Mouse (Mus musculus): ENCODE measurements around the gene Tmem259. TPM values are rescaled to one million over a fixed set of nuclear protein-coding genes. Genes with fewer than 3 reads are reported as not detected.

Tmem259 gene
- polyA plus RNA-seq, 1 experiment = 102 TPM

DNA sequence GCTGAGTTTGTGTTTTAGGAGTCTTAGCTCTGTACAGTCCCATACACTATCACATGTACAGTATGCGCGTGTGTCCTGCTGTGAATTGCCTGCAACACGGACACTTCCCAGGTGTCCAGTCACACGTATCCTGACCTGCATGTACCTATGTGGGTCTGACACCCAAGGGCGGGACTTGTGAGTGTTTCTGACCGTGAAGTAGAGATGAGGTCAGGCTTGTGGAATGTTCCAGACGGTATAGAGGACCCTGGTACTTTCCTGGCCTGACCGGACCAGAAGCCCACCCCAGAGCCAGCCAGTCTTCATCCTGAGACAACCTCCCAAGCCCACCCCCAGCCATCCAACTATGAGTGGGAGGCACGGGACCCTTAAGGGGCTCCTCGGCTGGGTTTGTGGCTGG is 31.5 kb upstream of the Tmem259 start:
- no peaks in the 10 kb centered on the region for H3K27me3 ChIP-seq (ENCODE audit: control insufficient read depth, insufficient read depth, insufficient read length)
- H3K36me3 ChIP-seq (ENCODE audit: control insufficient read depth, insufficient read depth) = peaks cover 23% of the 10 kb centered on the region
- no peaks in the 10 kb centered on the region for H3K79me3 ChIP-seq (ENCODE audit: low read depth)
- TF ChIP-seq USF1 (IDR thresholded peaks at IDR 0.05; ENCODE audit: low read depth) (no peak), MYOD1 (IDR thresholded peaks at IDR 0.05; ENCODE audit: control insufficient read depth, insufficient read length, low read depth) (no peak), MAX (IDR thresholded peaks at IDR 0.05) (no peak)
- no peak overlapping the region for H3K4me3 ChIP-seq (ENCODE audit: insufficient read depth, poor library complexity, severe bottlenecking)
- no peak overlapping the region for H3ac ChIP-seq (ENCODE audit: control insufficient read depth, insufficient read length, low read depth)
- H3K79me2 ChIP-seq (ENCODE audit: control insufficient read depth, insufficient read depth) = no peaks in the 10 kb centered on the region

DNA sequence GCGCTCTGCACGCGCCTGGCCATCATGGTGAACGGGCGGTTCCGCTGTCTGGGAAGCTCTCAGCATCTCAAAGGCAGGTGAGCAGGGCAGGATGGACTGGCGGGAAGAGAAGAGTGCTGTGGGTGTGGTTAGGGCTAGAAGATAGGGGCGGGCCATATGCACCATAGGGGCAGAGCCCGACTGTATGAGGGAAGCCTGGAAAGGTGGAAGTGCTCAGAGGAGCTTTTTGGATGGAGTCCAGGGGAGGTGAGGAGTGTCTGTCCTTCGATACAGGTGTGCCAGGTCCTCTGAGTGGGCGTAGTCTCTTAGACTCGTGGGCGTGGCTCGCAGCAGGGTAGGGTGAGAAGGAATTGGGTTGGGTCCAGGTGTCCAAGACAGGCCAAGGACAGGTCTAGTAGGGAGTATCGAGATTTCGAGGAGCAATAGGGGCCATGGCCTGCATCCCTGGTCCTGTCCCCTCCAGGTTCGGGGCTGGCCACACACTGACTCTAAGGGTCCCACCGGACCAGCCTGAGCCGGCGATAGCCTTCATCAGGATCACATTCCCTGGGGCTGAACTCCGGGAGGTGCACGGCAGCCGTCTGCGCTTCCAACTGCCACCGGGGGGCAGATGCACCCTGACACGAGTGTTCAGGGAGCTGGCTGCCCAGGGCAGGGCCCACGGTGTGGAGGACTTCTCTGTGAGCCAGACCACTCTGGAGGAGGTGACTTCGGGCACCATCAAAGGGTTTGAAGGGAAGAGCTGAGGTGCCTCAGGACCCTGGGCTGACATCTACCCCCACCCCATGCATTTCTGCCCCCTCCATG is 30.6 kb upstream of the Tmem259 start:
- Histone ChIP-seq H3K27me3 (ENCODE audit: control insufficient read depth, insufficient read depth, insufficient read length) (no peaks in the 10 kb centered on the region), H3K36me3 (ENCODE audit: control insufficient read depth, insufficient read depth) (peaks cover 30% of the 10 kb centered on the region), H3K79me2 (ENCODE audit: control insufficient read depth, insufficient read depth) (no peaks in the 10 kb centered on the region), H3ac (ENCODE audit: control insufficient read depth, insufficient read length, low read depth) (no peak overlapping the region), H3K79me3 (ENCODE audit: low read depth) (no peaks in the 10 kb centered on the region), H3K4me3 (ENCODE audit: insufficient read depth, poor library complexity, severe bottlenecking) (no peak overlapping the region)
- peak; percentile 91 for TF ChIP-seq CTCF (IDR thresholded peaks at IDR 0.05; ENCODE audit: control insufficient read depth, insufficient read depth, insufficient read length)
- no peak for TF ChIP-seq USF1 (IDR thresholded peaks at IDR 0.05; ENCODE audit: low read depth)

DNA sequence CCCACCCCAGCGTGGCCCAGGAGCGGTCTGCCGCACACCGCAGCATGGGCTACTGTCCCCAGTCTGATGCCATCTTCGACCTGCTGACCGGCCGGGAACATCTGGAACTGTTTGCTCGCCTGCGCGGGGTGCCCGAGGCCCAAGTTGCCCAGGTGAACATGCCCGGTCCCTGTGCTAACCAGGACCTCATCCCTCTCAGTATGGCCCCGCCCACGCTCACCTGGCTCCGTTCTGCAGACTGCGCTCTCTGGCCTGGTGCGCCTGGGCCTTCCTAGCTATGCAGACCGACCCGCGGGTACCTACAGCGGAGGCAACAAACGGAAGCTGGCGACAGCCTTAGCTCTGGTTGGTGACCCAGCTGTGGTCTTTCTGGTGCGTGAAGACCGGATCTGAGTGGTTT is 29.5 kb upstream of the Tmem259 start:
- Histone ChIP-seq H3K4me3 (ENCODE audit: insufficient read depth, poor library complexity, severe bottlenecking) (no peak overlapping the region), H3K27me3 (ENCODE audit: control insufficient read depth, insufficient read depth, insufficient read length) (no peaks in the 10 kb centered on the region), H3K36me3 (ENCODE audit: control insufficient read depth, insufficient read depth) (peaks cover 32% of the 10 kb centered on the region), H3ac (ENCODE audit: control insufficient read depth, insufficient read length, low read depth) (no peak overlapping the region), H3K79me2 (ENCODE audit: control insufficient read depth, insufficient read depth) (no peaks in the 10 kb centered on the region), H3K79me3 (ENCODE audit: low read depth) (no peaks in the 10 kb centered on the region)
- TF ChIP-seq FOSL1 (IDR thresholded peaks at IDR 0.05; ENCODE audit: insufficient read depth, low read length, poor library complexity, severe bottlenecking) = no peak
- no peak for TF ChIP-seq MAX (IDR thresholded peaks at IDR 0.05)
- TF ChIP-seq USF1 (IDR thresholded peaks at IDR 0.05; ENCODE audit: low read depth) = no peak
- no peak for TF ChIP-seq MYOD1 (IDR thresholded peaks at IDR 0.05; ENCODE audit: control insufficient read depth, insufficient read length, low read depth)
- TF ChIP-seq CEBPB (IDR thresholded peaks at IDR 0.05; ENCODE audit: low read depth) = no peak
- TF ChIP-seq MYOG (IDR thresholded peaks at IDR 0.05; ENCODE audit: control insufficient read depth, extremely low read depth, insufficient read length) = no peak

DNA sequence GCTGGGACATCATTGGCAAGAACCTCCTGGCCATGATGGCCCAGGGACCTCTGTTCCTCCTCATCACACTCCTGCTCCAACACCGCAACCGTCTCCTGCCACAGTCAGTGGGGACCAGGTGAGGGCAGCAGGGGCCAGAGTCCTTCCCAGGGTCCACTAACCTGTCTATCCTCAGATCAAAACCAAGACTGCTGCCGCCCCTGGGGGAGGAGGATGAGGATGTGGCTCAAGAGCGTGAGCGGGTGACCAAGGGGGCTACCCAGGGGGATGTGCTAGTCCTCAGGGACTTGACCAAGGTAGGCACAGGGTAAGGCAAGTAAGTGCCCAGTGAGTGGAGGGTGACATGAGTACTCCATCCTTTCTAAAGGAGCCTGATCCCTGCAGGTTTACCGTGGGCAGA is 27.6 kb upstream of the Tmem259 start:
- no peak overlapping the region for H3K4me3 ChIP-seq (ENCODE audit: insufficient read depth, poor library complexity, severe bottlenecking)
- TF ChIP-seq FOSL1 (IDR thresholded peaks at IDR 0.05; ENCODE audit: insufficient read depth, low read length, poor library complexity, severe bottlenecking) = no peak
- TF ChIP-seq USF1 (IDR thresholded peaks at IDR 0.05; ENCODE audit: low read depth) = no peak
- no peak for TF ChIP-seq CEBPB (IDR thresholded peaks at IDR 0.05; ENCODE audit: low read depth)
- TF ChIP-seq MYOG (IDR thresholded peaks at IDR 0.05; ENCODE audit: control insufficient read depth, extremely low read depth, insufficient read length) = no peak
- TF ChIP-seq MYOD1 (IDR thresholded peaks at IDR 0.05; ENCODE audit: control insufficient read depth, insufficient read length, low read depth) = no peak
- no peak for TF ChIP-seq CTCF (IDR thresholded peaks at IDR 0.05; ENCODE audit: control insufficient read depth, insufficient read depth, insufficient read length)
- TF ChIP-seq MAX (IDR thresholded peaks at IDR 0.05) = no peak
- no peaks in the 10 kb centered on the region for H3K79me2 ChIP-seq (ENCODE audit: control insufficient read depth, insufficient read depth)
- H3ac ChIP-seq (ENCODE audit: control insufficient read depth, insufficient read length, low read depth) = no peak overlapping the region
- no peaks in the 10 kb centered on the region for H3K79me3 ChIP-seq (ENCODE audit: low read depth)
- peaks cover 32% of the 10 kb centered on the region for H3K36me3 ChIP-seq (ENCODE audit: control insufficient read depth, insufficient read depth)
- H3K27me3 ChIP-seq (ENCODE audit: control insufficient read depth, insufficient read depth, insufficient read length) = no peaks in the 10 kb centered on the region

DNA sequence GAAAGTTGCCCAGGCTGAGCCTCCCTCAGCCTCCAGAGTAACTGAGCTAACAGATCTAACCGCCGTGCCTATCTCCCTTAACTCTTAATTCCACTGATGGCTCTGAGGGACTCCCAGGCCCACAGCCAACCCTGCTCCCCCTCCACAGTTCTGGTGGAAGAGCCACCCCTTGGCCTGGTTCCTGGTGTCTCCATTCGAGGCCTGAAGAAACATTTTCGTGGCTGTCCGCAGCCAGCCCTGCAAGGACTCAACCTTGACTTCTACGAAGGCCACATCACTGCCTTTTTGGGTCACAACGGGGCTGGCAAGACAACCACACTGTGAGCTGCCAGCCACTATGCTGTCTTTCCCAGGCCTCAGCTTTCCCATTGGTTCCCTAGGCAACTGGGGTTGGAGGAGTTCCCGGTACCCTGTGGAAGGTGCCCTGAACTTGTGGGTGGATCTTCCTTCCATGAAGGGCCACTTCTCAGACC is 20.1 kb upstream of the Tmem259 start:
- TF ChIP-seq MYOG (IDR thresholded peaks at IDR 0.05; ENCODE audit: control insufficient read depth, extremely low read depth, insufficient read length) (no peak), MYOD1 (IDR thresholded peaks at IDR 0.05; ENCODE audit: control insufficient read depth, insufficient read length, low read depth) (no peak), CEBPB (IDR thresholded peaks at IDR 0.05; ENCODE audit: low read depth) (no peak), USF1 (IDR thresholded peaks at IDR 0.05; ENCODE audit: low read depth) (no peak), MAX (IDR thresholded peaks at IDR 0.05) (no peak), FOSL1 (IDR thresholded peaks at IDR 0.05; ENCODE audit: insufficient read depth, low read length, poor library complexity, severe bottlenecking) (no peak), CTCF (IDR thresholded peaks at IDR 0.05; ENCODE audit: control insufficient read depth, insufficient read depth, insufficient read length) (no peak)
- Histone ChIP-seq H3ac (ENCODE audit: control insufficient read depth, insufficient read length, low read depth) (no peak overlapping the region), H3K27me3 (ENCODE audit: control insufficient read depth, insufficient read depth, insufficient read length) (no peaks in the 10 kb centered on the region), H3K4me3 (ENCODE audit: insufficient read depth, poor library complexity, severe bottlenecking) (no peak overlapping the region), H3K79me2 (ENCODE audit: control insufficient read depth, insufficient read depth) (no peaks in the 10 kb centered on the region), H3K36me3 (ENCODE audit: control insufficient read depth, insufficient read depth) (peaks cover 10% of the 10 kb centered on the region), H3K79me3 (ENCODE audit: low read depth) (no peaks in the 10 kb centered on the region)

Data from C2C12 (cell line).